Mouse (Mus musculus): ENCODE data around the gene Prkaa1. TPM values are rescaled to one million over a fixed set of nuclear protein-coding genes. Genes with fewer than 3 reads are reported as not detected.

Gene Prkaa1
- polyA plus RNA-seq (2014; fragmentation: Nextera tagmentation; extraction: Ambion mirVana), result 14.9 and 19.7 TPM in 2 replicates

- peak within 1 kb of the TSS; percentile 74 for H3K4me3 ChIP-seq (replicated peaks; ENCODE audit: low read depth, low read length)
- H3K4me1 ChIP-seq (ENCODE audit: control insufficient read depth, insufficient read depth, low read length), result peaks cover 11% of the 10 kb centered on the region
- under 1% methylated on average over 73 of the region's 80 CpGs for WGBS
- no peaks in the 10 kb centered on the region for H3K36me3 ChIP-seq (ENCODE audit: control insufficient read depth, insufficient read depth, low read length)
- H3K9me3 ChIP-seq (ENCODE audit: control insufficient read depth, low read length), result no peaks in the 10 kb centered on the region
- no peaks in the 10 kb centered on the region for H3K27me3 ChIP-seq (ENCODE audit: control insufficient read depth, insufficient read depth, low read length)
- H3K9ac ChIP-seq (replicated peaks; ENCODE audit: low read length), result peak within 1 kb of the TSS; percentile 80
- peak within 1 kb of the TSS; percentile 63 for H3K4me2 ChIP-seq (ENCODE audit: low read length)
- DNase-seq (peak; percentile 91), ATAC-seq (ENCODE audit: low FRiP score, low TSS enrichment) (peak; percentile 94)
- H3K27ac ChIP-seq (replicated peaks; ENCODE audit: low read depth, low read length), result peak within 1 kb of the TSS; percentile 91
Measured at GRCm38 (mm10) chr15:5143361-5144020, at the start of gene Prkaa1. TSS of gene Prkaa1 (plus strand) at chr15:5143861.

- H3K4me3 ChIP-seq (replicated peaks; ENCODE audit: low read depth, low read length), result no peak overlapping the region
- H3K4me2 ChIP-seq (ENCODE audit: low read length), result no peak overlapping the region
- no peak overlapping the region for H3K9ac ChIP-seq (replicated peaks; ENCODE audit: low read length)
- H3K27me3 ChIP-seq (ENCODE audit: control insufficient read depth, insufficient read depth, low read length), result no peaks in the 10 kb centered on the region
- DNase-seq (no peak), ATAC-seq (ENCODE audit: low FRiP score, low TSS enrichment) (no peak)
- H3K36me3 ChIP-seq (ENCODE audit: control insufficient read depth, insufficient read depth, low read length), result no peaks in the 10 kb centered on the region
- H3K27ac ChIP-seq (replicated peaks; ENCODE audit: low read depth, low read length), result no peak overlapping the region
- no peaks in the 10 kb centered on the region for H3K4me1 ChIP-seq (ENCODE audit: control insufficient read depth, insufficient read depth, low read length)
- 93% methylated on average over 11 of the region's 11 CpGs for WGBS
- no peaks in the 10 kb centered on the region for H3K9me3 ChIP-seq (ENCODE audit: control insufficient read depth, low read length)
Measured at GRCm38 (mm10) chr15:5095534-5096301, 47.9 kb upstream of the Prkaa1 start.

GRCm38 (mm10) chr15:5097376-5097775 is 46.3 kb upstream of the Prkaa1 start:
- H3K4me2 ChIP-seq (ENCODE audit: low read length), result no peak overlapping the region
- DNase-seq, result no peak
- no peak overlapping the region for H3K9ac ChIP-seq (replicated peaks; ENCODE audit: low read length)
- H3K4me1 ChIP-seq (ENCODE audit: control insufficient read depth, insufficient read depth, low read length), result no peaks in the 10 kb centered on the region
- H3K27ac ChIP-seq (replicated peaks; ENCODE audit: low read depth, low read length), result no peak overlapping the region
- 91% methylated on average over 1 of the region's 1 CpGs for WGBS
- H3K9me3 ChIP-seq (ENCODE audit: control insufficient read depth, low read length), result no peaks in the 10 kb centered on the region
- H3K4me3 ChIP-seq (replicated peaks; ENCODE audit: low read depth, low read length), result no peak overlapping the region
- no peaks in the 10 kb centered on the region for H3K36me3 ChIP-seq (ENCODE audit: control insufficient read depth, insufficient read depth, low read length)
- no peak for ATAC-seq (ENCODE audit: low FRiP score, low TSS enrichment)
- H3K27me3 ChIP-seq (ENCODE audit: control insufficient read depth, insufficient read depth, low read length), result no peaks in the 10 kb centered on the region

- Histone ChIP-seq H3K9me3 (ENCODE audit: control insufficient read depth, low read length) (no peaks in the 10 kb centered on the region), H3K4me1 (ENCODE audit: control insufficient read depth, insufficient read depth, low read length) (no peaks in the 10 kb centered on the region), H3K4me3 (replicated peaks; ENCODE audit: low read depth, low read length) (no peak overlapping the region), H3K36me3 (ENCODE audit: control insufficient read depth, insufficient read depth, low read length) (no peaks in the 10 kb centered on the region), H3K27me3 (ENCODE audit: control insufficient read depth, insufficient read depth, low read length) (no peaks in the 10 kb centered on the region), H3K9ac (replicated peaks; ENCODE audit: low read length) (no peak overlapping the region), H3K27ac (replicated peaks; ENCODE audit: low read depth, low read length) (no peak overlapping the region), H3K4me2 (ENCODE audit: low read length) (no peak overlapping the region)
- no peak for ATAC-seq (ENCODE audit: low FRiP score, low TSS enrichment)
- WGBS, result 93% methylated on average over 4 of the region's 4 CpGs
- DNase-seq, result no peak
Measured at GRCm38 (mm10) chr15:5102312-5102711, 41.3 kb upstream of the Prkaa1 start.

GRCm38 (mm10) chr15:5105891-5106290 is 37.8 kb upstream of the Prkaa1 start:
- Histone ChIP-seq H3K4me2 (ENCODE audit: low read length) (no peak overlapping the region), H3K4me3 (replicated peaks; ENCODE audit: low read depth, low read length) (no peak overlapping the region), H3K27ac (replicated peaks; ENCODE audit: low read depth, low read length) (no peak overlapping the region), H3K9me3 (ENCODE audit: control insufficient read depth, low read length) (no peaks in the 10 kb centered on the region), H3K9ac (replicated peaks; ENCODE audit: low read length) (no peak overlapping the region), H3K36me3 (ENCODE audit: control insufficient read depth, insufficient read depth, low read length) (no peaks in the 10 kb centered on the region), H3K4me1 (ENCODE audit: control insufficient read depth, insufficient read depth, low read length) (no peaks in the 10 kb centered on the region), H3K27me3 (ENCODE audit: control insufficient read depth, insufficient read depth, low read length) (no peaks in the 10 kb centered on the region)
- ATAC-seq (ENCODE audit: low FRiP score, low TSS enrichment), result no peak
- no peak for DNase-seq
- 76% methylated on average over 6 of the region's 6 CpGs for WGBS

GRCm38 (mm10) chr15:5106293-5106692 is 37.4 kb upstream of the Prkaa1 start:
- Histone ChIP-seq H3K36me3 (ENCODE audit: control insufficient read depth, insufficient read depth, low read length) (no peaks in the 10 kb centered on the region), H3K27ac (replicated peaks; ENCODE audit: low read depth, low read length) (no peak overlapping the region), H3K4me2 (ENCODE audit: low read length) (no peak overlapping the region), H3K4me3 (replicated peaks; ENCODE audit: low read depth, low read length) (no peak overlapping the region), H3K4me1 (ENCODE audit: control insufficient read depth, insufficient read depth, low read length) (no peaks in the 10 kb centered on the region), H3K27me3 (ENCODE audit: control insufficient read depth, insufficient read depth, low read length) (no peaks in the 10 kb centered on the region), H3K9me3 (ENCODE audit: control insufficient read depth, low read length) (no peaks in the 10 kb centered on the region), H3K9ac (replicated peaks; ENCODE audit: low read length) (no peak overlapping the region)
- no peak for ATAC-seq (ENCODE audit: low FRiP score, low TSS enrichment)
- WGBS, result 53% methylated on average over 2 of the region's 2 CpGs
- peak; percentile 72 for DNase-seq

GRCm38 (mm10) chr15:5107686-5108654 is 35.7 kb upstream of the Prkaa1 start, which contains the start of gene Card6:
TSS of gene Card6 (minus strand) at chr15:5108539.
- Histone ChIP-seq H3K9ac (replicated peaks; ENCODE audit: low read length) (no peak within 1 kb of the TSS), H3K4me1 (ENCODE audit: control insufficient read depth, insufficient read depth, low read length) (no peaks in the 10 kb centered on the region), H3K4me2 (ENCODE audit: low read length) (no peak within 1 kb of the TSS), H3K27me3 (ENCODE audit: control insufficient read depth, insufficient read depth, low read length) (no peaks in the 10 kb centered on the region), H3K27ac (replicated peaks; ENCODE audit: low read depth, low read length) (no peak within 1 kb of the TSS), H3K4me3 (replicated peaks; ENCODE audit: low read depth, low read length) (no peak within 1 kb of the TSS), H3K9me3 (ENCODE audit: control insufficient read depth, low read length) (no peaks in the 10 kb centered on the region), H3K36me3 (ENCODE audit: control insufficient read depth, insufficient read depth, low read length) (no peaks in the 10 kb centered on the region)
- ATAC-seq (ENCODE audit: low FRiP score, low TSS enrichment) (no peak), DNase-seq (no peak)
- WGBS, result 78% methylated on average over 21 of the region's 21 CpGs

- Histone ChIP-seq H3K4me2 (ENCODE audit: low read length) (no peak overlapping the region), H3K9me3 (ENCODE audit: control insufficient read depth, low read length) (no peaks in the 10 kb centered on the region), H3K27ac (replicated peaks; ENCODE audit: low read depth, low read length) (no peak overlapping the region), H3K27me3 (ENCODE audit: control insufficient read depth, insufficient read depth, low read length) (no peaks in the 10 kb centered on the region), H3K36me3 (ENCODE audit: control insufficient read depth, insufficient read depth, low read length) (no peaks in the 10 kb centered on the region), H3K4me3 (replicated peaks; ENCODE audit: low read depth, low read length) (no peak overlapping the region), H3K4me1 (ENCODE audit: control insufficient read depth, insufficient read depth, low read length) (no peaks in the 10 kb centered on the region), H3K9ac (replicated peaks; ENCODE audit: low read length) (no peak overlapping the region)
- 91% methylated on average over 3 of the region's 3 CpGs for WGBS
- no peak for DNase-seq
- no peak for ATAC-seq (ENCODE audit: low FRiP score, low TSS enrichment)
Measured at GRCm38 (mm10) chr15:5108655-5109040, 35.0 kb upstream of the Prkaa1 start.
